Mouse (Mus musculus) megakaryocyte, embryonic 14.5 days (primary cell): Measurements from ENCODE around the gene Lnx1.

Source experiments
- FLI1 ChIP-seq: IDR thresholded peaks from 2 replicates; pipeline ENCODE4 v1.6.1; 2012; ENCODE audit warnings: low read length, inconsistent platforms, mixed read lengths
- GATA1 ChIP-seq: IDR thresholded peaks from 3 replicates; pipeline ENCODE4 v1.6.1; 2012; ENCODE audit warnings: mixed read lengths, low read length, inconsistent platforms, borderline replicate concordance

- TF ChIP-seq GATA1, result no peak
- TF ChIP-seq FLI1, result no peak
These were observed 29.9 kb upstream of the Lnx1 start for GRCm38 (mm10) chr5:74732613-74733012.
